Mouse (Mus musculus) MEL (cell line): ENCODE measurements at regions not wholly inside any gene's neighbourhood (a gene's known extent, or its start where the extent isn't known, plus 50 kb on each side); places are given as distances from the start of the nearest gene placed in this dataset.

Experiments used
- DNase-seq: peaks from one replicate; pipeline ENCODE4 v3.0.0; 2011; ENCODE audit warnings: low read depth, low spot score
- H3K27ac ChIP-seq: 2 replicates; pipeline ENCODE4 v1.5.1; 2012; ENCODE audit warnings: low read depth, mild to moderate bottlenecking, control low read depth, low read length, moderate library complexity; ENCODE audit not compliant: control insufficient read depth
- H3K27me3 ChIP-seq, 2 experiments: fragments of 150-350 bp in 1 of 2; sonication (generic) in 1 of 2; 2 replicates each; pipeline ENCODE4 v1.6.1; 2012; ENCODE audit warnings: low read length in 2 of 2, mild to moderate bottlenecking in 2 of 2, improper control_type of control experiment in 1 of 2, moderate library complexity in 1 of 2; ENCODE audit not compliant: insufficient read depth in 2 of 2, control insufficient read depth in 1 of 2
- H3K36me3 ChIP-seq, 2 experiments: 2 replicates each; pipeline ENCODE4 v1.6.1; 2012 to 2014; ENCODE audit warnings: low read length in 2 of 2, improper control_type of control experiment in 1 of 2, inconsistent platforms in 1 of 2, mild to moderate bottlenecking in 1 of 2; ENCODE audit not compliant: insufficient read depth in 2 of 2, control insufficient read depth in 1 of 2
- H3K4me1 ChIP-seq, 2 experiments: fragments of 150-350 bp in 1 of 2; sonication (generic) in 1 of 2; 2 replicates each; pipeline ENCODE4 v1.6.1; 2012; ENCODE audit warnings: low read length in 2 of 2, improper control_type of control experiment in 1 of 2, mild to moderate bottlenecking in 1 of 2; ENCODE audit not compliant: insufficient read depth in 2 of 2, control insufficient read depth in 1 of 2
- H3K4me3 ChIP-seq, 2 experiments: fragments of 150-350 bp in 1 of 2; sonication (generic) in 1 of 2; 2 replicates each; pipeline ENCODE4 v1.5.1; 2012; ENCODE audit warnings: low read depth in 2 of 2, low read length in 2 of 2, mild to moderate bottlenecking in 2 of 2, moderate library complexity in 2 of 2, control low read depth in 1 of 2, improper control_type of control experiment in 1 of 2; ENCODE audit not compliant: control insufficient read depth in 1 of 2, insufficient read depth in 1 of 2
- H3K79me2 ChIP-seq: 2 replicates; pipeline ENCODE4 v1.6.1; 2012; ENCODE audit warnings: mild to moderate bottlenecking, low read length, moderate library complexity; ENCODE audit not compliant: control insufficient read depth, poor library complexity, insufficient read depth
- H3K9ac ChIP-seq: 2 replicates; pipeline ENCODE4 v1.6.1; 2012; ENCODE audit warnings: low read depth, mild to moderate bottlenecking, control low read depth, low read length, moderate library complexity; ENCODE audit not compliant: control insufficient read depth, poor library complexity, severe bottlenecking
- H3K9me3 ChIP-seq: fragments of 150-350 bp; sonication (generic); replicated peaks from 2 replicates; pipeline ENCODE4 v1.6.1; 2012; ENCODE audit warnings: mild to moderate bottlenecking, low read length, improper control_type of control experiment, moderate library complexity; ENCODE audit not compliant: insufficient read depth
- BHLHE40 ChIP-seq: IDR thresholded peaks from 2 replicates; pipeline ENCODE4 v1.6.1; 2012; ENCODE audit warnings: low read depth, mild to moderate bottlenecking, inconsistent platforms, low read length, improper control_type of control experiment, borderline replicate concordance
- CHD1 ChIP-seq: IDR thresholded peaks from 2 replicates; pipeline ENCODE4 v1.6.1; 2012; ENCODE audit warnings: low read depth, mild to moderate bottlenecking, inconsistent platforms, low read length, improper control_type of control experiment
- CHD2 ChIP-seq: IDR thresholded peaks from 2 replicates; pipeline ENCODE4 v1.6.1; 2011; ENCODE audit warnings: low read length, improper control_type of control experiment
- CTCF ChIP-seq, 3 experiments: IDR thresholded peaks in 2 of 3; conservative IDR thresholded peaks in 1 of 3; 2 replicates each; pipeline ENCODE4 v1.5.1; 2011 to 2012; ENCODE audit warnings: low read length in 3 of 3, low read depth in 2 of 3, mild to moderate bottlenecking in 2 of 3, improper control_type of control experiment in 1 of 3, inconsistent platforms in 1 of 3, mixed read lengths in 1 of 3, moderate library complexity in 1 of 3; ENCODE audit not compliant: control insufficient read depth in 1 of 3, insufficient read depth in 1 of 3, poor library complexity in 1 of 3, severe bottlenecking in 1 of 3
- E2F4 ChIP-seq: IDR thresholded peaks from 2 replicates; pipeline ENCODE4 v1.6.1; 2011; ENCODE audit warnings: low read depth, low read length, improper control_type of control experiment, borderline replicate concordance
- GABPA ChIP-seq: IDR thresholded peaks from 2 replicates; pipeline ENCODE4 v1.6.1; 2012; ENCODE audit warnings: low read depth, mild to moderate bottlenecking, inconsistent platforms, low read length, improper control_type of control experiment, moderate library complexity
- GATA1 ChIP-seq: IDR thresholded peaks from 2 replicates; pipeline ENCODE4 v1.6.1; 2011; ENCODE audit warnings: low read depth, low read length, improper control_type of control experiment
- JUND ChIP-seq: IDR thresholded peaks from 2 replicates; pipeline ENCODE4 v1.6.1; 2011; ENCODE audit warnings: low read depth, mild to moderate bottlenecking, improper control_type of control experiment, low read length
- MYC ChIP-seq: IDR thresholded peaks from 2 replicates; pipeline ENCODE4 v1.6.1; 2011; ENCODE audit warnings: low read depth, mild to moderate bottlenecking, low read length, improper control_type of control experiment, moderate library complexity
- NELFE ChIP-seq: IDR thresholded peaks from 2 replicates; pipeline ENCODE4 v1.6.1; 2011; ENCODE audit warnings: low read depth, low read length, improper control_type of control experiment
- POLR2AphosphoS5 ChIP-seq: IDR thresholded peaks from 2 replicates; pipeline ENCODE4 v1.6.1; 2012; ENCODE audit warnings: low read depth, borderline replicate concordance, mild to moderate bottlenecking, inconsistent platforms, low read length, moderate library complexity, mixed read lengths
- RAD21 ChIP-seq: IDR thresholded peaks from 2 replicates; pipeline ENCODE4 v1.6.1; 2011; ENCODE audit warnings: mild to moderate bottlenecking, low read depth, low read length, improper control_type of control experiment
- RCOR1 ChIP-seq: IDR thresholded peaks from 2 replicates; pipeline ENCODE4 v1.6.1; 2012; ENCODE audit warnings: low read depth, mild to moderate bottlenecking, inconsistent platforms, low read length, improper control_type of control experiment
- TBP ChIP-seq: IDR thresholded peaks from 2 replicates; pipeline ENCODE4 v1.8.0; 2011; ENCODE audit warnings: low read depth, low read length, improper control_type of control experiment
- TCF12 ChIP-seq: IDR thresholded peaks from 2 replicates; pipeline ENCODE4 v1.6.1; 2014; ENCODE audit warnings: low read depth, mild to moderate bottlenecking, inconsistent platforms, low read length, improper control_type of control experiment, moderate library complexity
- UBTF ChIP-seq: IDR thresholded peaks from 2 replicates; pipeline ENCODE4 v1.6.1; 2012; ENCODE audit warnings: low read depth, mild to moderate bottlenecking, inconsistent platforms, low read length, improper control_type of control experiment, moderate library complexity, borderline replicate concordance; ENCODE audit not compliant: insufficient read depth
- USF1 ChIP-seq: IDR thresholded peaks from 2 replicates; pipeline ENCODE4 v1.6.1; 2014; ENCODE audit warnings: low read depth, mild to moderate bottlenecking, inconsistent platforms, low read length, improper control_type of control experiment, moderate library complexity
- ZMIZ1 ChIP-seq: IDR thresholded peaks from 2 replicates; pipeline ENCODE4 v1.6.1; 2012; ENCODE audit warnings: low read depth, mild to moderate bottlenecking, inconsistent platforms, low read length, improper control_type of control experiment, moderate library complexity
- ZNF384 ChIP-seq: IDR thresholded peaks from 2 replicates; pipeline ENCODE4 v1.6.1; 2012; ENCODE audit warnings: low read depth, mild to moderate bottlenecking, inconsistent platforms, low read length, improper control_type of control experiment

DNA sequence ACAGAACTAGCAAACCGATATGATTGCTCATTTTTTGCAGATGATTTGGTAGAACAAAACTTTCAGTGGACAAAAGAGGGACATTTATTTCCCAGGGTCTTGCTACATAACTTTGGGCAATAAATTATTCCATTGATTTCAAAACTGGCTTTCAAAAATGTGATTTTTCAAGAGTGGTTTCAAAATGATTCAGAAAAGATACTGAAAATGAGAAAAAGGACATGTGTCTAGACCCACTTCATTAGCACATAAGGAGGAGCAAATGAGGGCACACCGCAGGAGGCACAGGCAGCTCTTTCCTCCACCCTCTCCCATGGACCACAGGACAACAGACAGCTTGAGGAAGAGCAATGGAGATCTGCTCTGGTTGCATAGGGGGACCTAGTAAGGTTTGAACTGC lies 412.5 kb downstream of the Inhba start:
- Histone ChIP-seq H3K4me3 (no peak overlapping the region), H3K9me3 (no peaks in the 10 kb centered on the region), H3K9ac (no peak overlapping the region), H3K27ac (no peak overlapping the region), H3K27me3 (no peaks in the 10 kb centered on the region), H3K79me2 (no peaks in the 10 kb centered on the region), H3K4me1 (no peaks in the 10 kb centered on the region), H3K36me3 (no peaks in the 10 kb centered on the region)
- no peak for DNase-seq
- TF ChIP-seq JUND (no peak), RCOR1 (no peak), UBTF (no peak), E2F4 (no peak), GATA1 (no peak), CHD2 (no peak), ZMIZ1 (no peak), RAD21 (no peak), TCF12 (no peak)

- H3K79me2 ChIP-seq: no peaks in the 10 kb centered on the region
- no peak overlapping the region for H3K4me3 ChIP-seq
- no peak overlapping the region for H3K27ac ChIP-seq
- H3K4me1 ChIP-seq: no peaks in the 10 kb centered on the region
- no peak for DNase-seq
- no peak overlapping the region for H3K9ac ChIP-seq
- H3K36me3 ChIP-seq: no peaks in the 10 kb centered on the region
- no peaks in the 10 kb centered on the region; a peak in 1 of 4 replicates for H3K27me3 ChIP-seq
- H3K9me3 ChIP-seq: no peaks in the 10 kb centered on the region
- TF ChIP-seq GABPA (no peak), BHLHE40 (no peak), CTCF (IDR thresholded peaks at IDR 0.05 in 2 of 3, conservative IDR thresholded peaks at IDR 0.05 in 1 of 3; ENCODE audit: control insufficient read depth in 1 of 3, insufficient read depth in 1 of 3, low read depth in 2 of 3, low read length in 3 of 3, poor library complexity in 1 of 3, severe bottlenecking in 1 of 3) (no peak), ZNF384 (no peak), MYC (no peak), USF1 (no peak)
These were observed 423.8 kb downstream of the Inhba start for GRCm38 (mm10) chr13:16435436-16435835.

DNA sequence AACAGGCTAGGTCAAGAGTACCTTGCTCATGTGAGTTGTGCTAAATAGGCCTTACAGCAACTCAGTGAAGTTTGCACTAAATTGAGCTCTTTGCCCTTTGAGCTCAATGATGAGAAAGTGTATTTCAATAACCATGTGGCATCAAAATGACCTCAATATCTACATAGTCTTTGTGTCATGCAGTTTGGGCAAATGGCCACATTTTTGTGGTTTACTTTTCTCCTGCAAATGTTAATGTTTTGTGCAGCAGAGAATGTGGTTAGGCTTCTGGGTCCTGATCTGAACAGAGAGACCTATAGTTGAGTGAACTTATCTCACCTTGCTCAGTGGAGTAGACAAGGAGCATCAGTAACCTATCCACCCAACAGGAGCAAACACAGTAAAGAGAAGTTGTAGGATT lies 441.6 kb downstream of the Inhba start:
- Histone ChIP-seq H3K36me3 (no peaks in the 10 kb centered on the region), H3K4me3 (no peak overlapping the region), H3K27me3 (no peaks in the 10 kb centered on the region), H3K9me3 (no peaks in the 10 kb centered on the region), H3K27ac (no peak overlapping the region), H3K9ac (no peak overlapping the region), H3K4me1 (no peaks in the 10 kb centered on the region), H3K79me2 (no peaks in the 10 kb centered on the region)
- no peak for DNase-seq
- TF ChIP-seq ZNF384 (no peak), TCF12 (no peak), CHD1 (no peak), POLR2AphosphoS5 (no peak), NELFE (no peak), TBP (no peak)
